Mouse (Mus musculus): ENCODE results near the gene Lsg1.

Gene Lsg1

GRCm38 (mm10) chr16:30522253-30522940 is 65.0 kb downstream of the Lsg1 start:
- DNase-seq (ENCODE audit: inconsistent age in 2 of 2, low spot score in 1 of 2) = no peak

- no peak for DNase-seq (ENCODE audit: inconsistent age in 2 of 2, low spot score in 1 of 2)
These were observed 66.2 kb downstream of the Lsg1 start for GRCm38 (mm10) chr16:30521147-30521546.

- DNase-seq (ENCODE audit: inconsistent age in 2 of 2, low spot score in 1 of 2) = peak; percentile 77 to 95
These were observed 67.0 kb downstream of the Lsg1 start for GRCm38 (mm10) chr16:30520361-30520823.

GRCm38 (mm10) chr16:30518635-30519034 is 68.8 kb downstream of the Lsg1 start:
- DNase-seq (ENCODE audit: inconsistent age in 2 of 2, low spot score in 1 of 2) = peak; percentile 59 to 62

GRCm38 (mm10) chr16:30517666-30518283 is 69.6 kb downstream of the Lsg1 start:
- peak; percentile 73 to 84 for DNase-seq (ENCODE audit: inconsistent age in 2 of 2, low spot score in 1 of 2)

- peak in 1 of 2 experiments; percentile 34 for DNase-seq (ENCODE audit: inconsistent age in 2 of 2, low spot score in 1 of 2)
These were observed 70.4 kb downstream of the Lsg1 start for GRCm38 (mm10) chr16:30516993-30517392.

GRCm38 (mm10) chr16:30515418-30515817 is 72.0 kb downstream of the Lsg1 start:
- peak in 1 of 2 experiments; percentile 68 for DNase-seq (ENCODE audit: inconsistent age in 2 of 2, low spot score in 1 of 2)

- DNase-seq (ENCODE audit: inconsistent age in 2 of 2, low spot score in 1 of 2) = peak; percentile 87 to 90
These were observed 74.1 kb downstream of the Lsg1 start for GRCm38 (mm10) chr16:30513050-30514024.

- peak; percentile 88 to 91 for DNase-seq (ENCODE audit: inconsistent age in 2 of 2, low spot score in 1 of 2)
These were observed 74.9 kb downstream of the Lsg1 start for GRCm38 (mm10) chr16:30512375-30513049.

GRCm38 (mm10) chr16:30511563-30512340 is 75.6 kb downstream of the Lsg1 start:
- peak in 1 of 2 experiments; percentile 46 for DNase-seq (ENCODE audit: inconsistent age in 2 of 2, low spot score in 1 of 2)

GRCm38 (mm10) chr16:30510504-30511451 is 76.6 kb downstream of the Lsg1 start:
- peak; percentile 91 to 96 for DNase-seq (ENCODE audit: inconsistent age in 2 of 2, low spot score in 1 of 2)

Data from adrenal gland, adult (tissue).